Mouse (Mus musculus) lung, adult 2 months (tissue): Measurements from ENCODE around the gene Zfp536. TPM values are rescaled to one million over a fixed set of nuclear protein-coding genes. Genes with fewer than 3 reads are reported as not detected.
A peak's percentile ranks its signal among the peaks of the same experiment; 100 is the strongest.

Experiments
- DNase-seq: peaks from one replicate; pipeline ENCODE4 v3.0.0; 2022
- H3K4me1 ChIP-seq: fragments of 200-500 bp; 2 replicates; pipeline ENCODE4 v1.6.1; 2011; ENCODE audit warnings: low read length; ENCODE audit not compliant: control insufficient read depth, insufficient read depth
- H3K4me3 ChIP-seq: fragments of 200-500 bp; replicated peaks from 2 replicates; pipeline ENCODE3; 2011; ENCODE audit warnings: low read depth, mild to moderate bottlenecking, control low read depth, low read length; ENCODE audit errors: extremely low read depth
- CTCF ChIP-seq: fragments of 200-500 bp; IDR thresholded peaks from 2 replicates; pipeline ENCODE4 v1.5.1; 2011; ENCODE audit warnings: mild to moderate bottlenecking, low read length, control low read depth; ENCODE audit not compliant: insufficient read depth
- POLR2A ChIP-seq: fragments of 200-500 bp; IDR thresholded peaks from 2 replicates; pipeline ENCODE4 v1.6.1; 2011; ENCODE audit warnings: low read depth, mild to moderate bottlenecking, control low read depth, low read length, borderline replicate concordance; ENCODE audit errors: extremely low read depth
- WGBS: fragments of 180-500 bp; shearing (Covaris S2); methylation state at CpG from one replicate; pipeline ENCODE4 v1.1.7; 2018; 5-methylcytosine and 5-hydroxymethylcytosine counted together
- polyA plus RNA-seq: library from polyadenylated mRNA; depleted of rRNA; stranded (reverse); fragments of >200 nt; gene quantifications from 2 replicates; pipeline ENCODE4 v1.2.3, GENCODE M21; 2012

Gene Zfp536
- polyA plus RNA-seq, 1 experiment: 0.43 TPM

DNA sequence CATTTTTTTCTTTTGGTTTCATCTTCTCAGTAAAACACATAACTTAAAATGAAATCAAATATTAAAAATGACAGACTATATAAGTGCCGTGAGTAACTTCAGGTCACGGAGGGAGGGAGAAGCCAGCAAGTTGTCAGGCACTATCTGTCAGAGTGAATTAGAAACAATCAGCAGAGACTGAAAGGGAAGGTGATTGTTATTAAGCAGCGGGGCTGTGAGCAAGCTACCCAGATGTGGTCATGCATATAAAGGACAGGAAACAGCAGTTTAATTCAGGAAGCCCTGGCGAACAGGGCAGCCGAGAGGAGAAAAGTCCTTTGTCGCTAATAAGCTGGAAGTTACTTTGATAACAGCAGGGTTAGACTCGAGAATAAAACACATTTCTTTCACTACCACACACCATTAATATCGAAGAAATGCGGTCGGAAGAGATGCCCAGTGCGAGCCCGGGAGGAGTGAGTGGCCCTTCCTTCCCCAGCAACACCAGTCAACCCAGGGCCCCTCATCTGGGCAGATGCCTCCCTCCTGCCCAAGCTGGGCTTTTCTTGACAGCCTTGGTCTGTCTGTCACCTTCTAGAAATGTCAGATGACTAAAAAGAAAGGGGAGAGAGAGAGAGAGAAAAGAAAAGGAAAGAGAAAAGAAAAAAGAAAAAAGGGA is 133.6 kb downstream of the Zfp536 start:
- no peak overlapping the region for H3K4me3 ChIP-seq
- 28% methylated on average over 12 of the region's 12 CpGs for whole genome bisulfite sequencing
- DNase-seq: no peak
- no peaks in the 10 kb centered on the region for H3K4me1 ChIP-seq
- no peak for TF ChIP-seq CTCF
- no peak for TF ChIP-seq POLR2A

DNA sequence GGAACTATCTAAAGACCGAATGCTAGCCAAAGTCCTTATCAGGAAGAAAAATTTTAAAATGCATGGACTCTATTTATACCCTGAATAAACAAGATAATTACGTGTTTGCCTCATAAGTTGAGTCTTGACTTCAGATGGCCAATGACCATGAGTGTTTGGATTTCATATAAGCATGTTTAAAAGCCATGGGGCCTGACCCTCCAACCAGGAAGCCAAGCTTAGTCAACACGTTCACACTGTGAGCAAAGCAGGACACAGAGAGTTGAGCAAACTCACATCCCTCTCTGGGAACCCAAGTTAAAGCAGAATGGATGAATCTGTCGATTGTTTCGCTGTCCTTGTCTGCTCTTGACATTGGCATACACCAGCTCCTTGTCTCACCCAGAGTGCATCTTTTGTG is 138.6 kb downstream of the Zfp536 start:
- no peak for TF ChIP-seq CTCF
- no peak for DNase-seq

GRCm38 (mm10) chr7:37630410-37630809 is 143.0 kb downstream of the Zfp536 start:
- TF ChIP-seq POLR2A (no peak), CTCF (no peak)
- DNase-seq: no peak
- H3K4me3 ChIP-seq: no peak overlapping the region
- 86% methylated on average over 7 of the region's 7 CpGs for WGBS
- no peaks in the 10 kb centered on the region for H3K4me1 ChIP-seq

More for the DNA sequence above, 138.6 kb downstream of the Zfp536 start:
- no peaks in the 10 kb centered on the region for H3K4me1 ChIP-seq
- no peak overlapping the region for H3K4me3 ChIP-seq
- WGBS: 48% methylated on average over 5 of the region's 5 CpGs

GRCm38 (mm10) chr7:37627897-37628510 is 145.4 kb downstream of the Zfp536 start:
- Histone ChIP-seq H3K4me1 (no peaks in the 10 kb centered on the region; the same call in 1 of the 2 replicates), H3K4me3 (no peak overlapping the region)
- WGBS: 76% methylated on average over 6 of the region's 6 CpGs
- TF ChIP-seq POLR2A (no peak), CTCF (no peak)
- no peak for DNase-seq

DNA sequence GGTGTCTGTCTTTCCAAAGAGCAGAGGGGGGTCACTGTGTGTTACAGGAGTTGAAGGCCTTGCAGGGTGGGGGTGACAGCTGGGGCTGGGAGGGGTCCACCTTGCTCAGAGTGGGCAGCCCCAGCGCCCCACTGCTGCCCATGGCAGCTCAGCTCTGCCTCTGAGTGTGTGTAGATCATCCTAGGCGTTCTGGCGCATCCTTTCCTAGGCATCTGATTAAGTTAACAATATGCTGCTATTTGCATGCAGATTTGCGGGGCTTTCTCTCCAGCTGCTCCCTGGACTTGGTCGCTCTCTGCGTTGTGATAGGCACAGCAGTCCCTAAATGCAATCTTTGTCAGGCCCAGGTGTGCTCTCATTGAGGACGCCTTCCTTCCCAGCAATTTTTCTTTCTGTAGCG is 147.7 kb downstream of the Zfp536 start:
- no peak overlapping the region for H3K4me3 ChIP-seq
- no peaks in the 10 kb centered on the region; the same call in 1 of the 2 replicates for H3K4me1 ChIP-seq
- no peak for DNase-seq
- WGBS: 82% methylated on average over 8 of the region's 8 CpGs
- TF ChIP-seq POLR2A (no peak), CTCF (no peak)

DNA sequence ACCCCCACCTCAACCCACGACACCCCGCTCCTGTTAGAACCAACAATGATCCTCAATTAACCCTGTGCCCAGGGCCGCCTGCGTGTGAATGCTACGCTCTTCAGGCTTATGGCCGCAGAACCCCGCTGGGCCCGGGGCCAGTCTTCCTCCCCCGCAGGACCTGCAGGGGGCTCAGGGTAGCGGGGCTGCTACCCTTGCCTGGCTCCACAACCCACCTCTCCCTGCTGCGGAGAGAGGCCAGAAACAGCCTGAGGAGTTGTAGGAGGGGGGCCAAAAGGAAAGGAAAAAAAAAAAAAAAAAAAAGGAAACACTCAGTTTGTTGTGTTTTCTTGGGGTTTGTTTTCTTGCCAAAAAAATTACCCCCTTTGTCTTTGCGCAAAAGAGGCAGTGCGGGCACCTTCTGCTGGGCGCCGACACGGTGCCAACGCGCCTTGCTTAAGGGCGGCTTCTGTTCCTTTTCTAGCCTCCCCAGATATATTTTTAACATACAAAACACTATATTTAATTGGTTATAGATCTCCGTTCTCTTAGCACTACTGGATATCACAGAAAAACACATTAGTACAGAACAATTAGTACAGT is 148.6 kb downstream of the Zfp536 start:
- no peak for DNase-seq
- WGBS: 20% methylated on average over 20 of the region's 20 CpGs
- no peaks in the 10 kb centered on the region; the same call in 1 of the 2 replicates for H3K4me1 ChIP-seq
- no peak overlapping the region for H3K4me3 ChIP-seq
- TF ChIP-seq POLR2A: no peak
- no peak for TF ChIP-seq CTCF

DNA sequence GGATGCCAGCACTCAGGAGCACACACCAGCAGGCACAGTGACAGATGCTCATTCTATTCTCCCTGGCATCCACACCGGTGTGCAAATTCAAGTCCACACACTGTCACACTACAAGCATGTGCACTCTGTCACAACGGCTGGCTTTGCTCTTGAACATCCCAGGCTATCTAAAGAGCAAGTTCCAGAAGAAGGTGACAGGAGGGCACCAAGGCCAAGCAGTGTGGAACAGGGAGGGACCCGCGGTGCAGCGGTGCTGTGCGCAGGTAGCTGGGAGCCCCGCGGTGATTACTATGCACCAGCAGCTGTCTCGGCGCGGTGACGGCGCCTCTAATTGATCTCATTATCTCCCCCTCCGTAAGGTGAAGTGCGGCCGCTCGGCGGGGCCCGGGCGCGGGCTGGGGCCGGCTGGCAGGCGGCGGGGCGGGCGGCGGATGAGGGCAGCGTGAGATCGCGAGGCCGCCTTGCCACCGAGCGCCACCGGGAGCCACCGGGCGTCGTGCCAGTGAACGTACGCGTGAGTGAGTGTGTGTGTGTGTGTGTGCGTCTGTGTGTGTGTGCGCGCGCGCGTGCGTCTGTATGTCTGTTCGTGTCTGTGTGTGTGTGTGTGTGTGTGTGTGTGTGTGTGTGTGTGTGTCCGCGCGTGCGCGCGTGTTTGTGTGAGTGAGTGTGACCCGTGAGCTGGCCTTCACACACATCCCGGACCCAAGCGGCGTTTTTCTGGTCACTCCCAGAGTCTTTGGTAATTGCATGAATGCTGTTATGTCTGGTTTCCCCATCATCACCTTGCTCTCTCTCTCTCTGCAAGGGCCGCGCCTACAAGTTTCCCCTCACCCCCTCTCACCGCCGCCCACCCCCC is 149.3 kb downstream of the Zfp536 start:
- peak; percentile 12 for DNase-seq
- no peaks in the 10 kb centered on the region; the same call in 1 of the 2 replicates for H3K4me1 ChIP-seq
- peak overlapping the region; percentile 36 for H3K4me3 ChIP-seq
- 2% methylated on average over 57 of the region's 62 CpGs for WGBS
- no peak for TF ChIP-seq POLR2A
- TF ChIP-seq CTCF: no peak

DNA sequence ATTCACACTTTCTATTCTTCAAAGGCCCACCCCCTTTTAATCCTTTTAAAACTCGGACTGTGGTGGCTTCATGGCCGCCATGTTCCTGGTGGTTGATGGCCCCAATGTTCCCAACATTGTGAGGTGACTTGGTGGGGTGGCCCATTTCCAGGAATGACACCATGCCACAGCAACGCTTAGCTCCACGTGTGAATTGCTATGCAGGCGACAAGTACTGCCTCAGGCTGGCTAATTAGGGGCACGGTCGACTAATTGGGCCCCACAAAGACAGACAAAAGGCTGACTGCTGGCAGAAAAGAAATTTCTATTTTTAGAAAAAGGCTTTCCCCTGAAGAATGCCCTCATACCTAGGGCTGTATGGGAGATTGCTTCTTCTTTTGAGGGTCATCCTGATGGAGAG is 154.2 kb downstream of the Zfp536 start:
- no peak for DNase-seq
- Histone ChIP-seq H3K4me3 (no peak overlapping the region), H3K4me1 (no peaks in the 10 kb centered on the region; the same call in 1 of the 2 replicates)
- TF ChIP-seq POLR2A (no peak), CTCF (no peak)
- 79% methylated on average over 7 of the region's 7 CpGs for WGBS

DNA sequence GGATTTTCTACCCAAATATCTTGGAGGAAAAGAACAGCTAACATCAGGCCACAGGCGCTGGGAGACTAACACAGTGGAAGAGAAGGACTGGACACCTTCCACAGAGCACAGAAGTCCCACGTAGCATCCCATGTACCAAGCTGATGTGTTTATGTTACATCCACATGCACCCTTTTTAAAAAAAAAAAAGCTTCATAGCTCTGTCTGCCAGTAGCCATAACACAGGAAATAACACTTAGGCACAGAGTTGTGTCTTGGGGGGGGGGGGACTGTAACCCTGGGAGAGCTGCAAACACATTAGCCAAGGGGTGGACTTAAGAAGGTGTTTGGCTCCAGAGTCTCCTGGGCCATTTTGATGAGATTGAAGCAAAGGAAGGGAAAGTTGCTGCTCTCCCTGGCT is 155.6 kb downstream of the Zfp536 start:
- WGBS: 60% methylated on average over 2 of the region's 2 CpGs
- no peaks in the 10 kb centered on the region for H3K4me1 ChIP-seq
- no peak overlapping the region for H3K4me3 ChIP-seq
- TF ChIP-seq POLR2A: no peak
- no peak for DNase-seq

GRCm38 (mm10) chr7:37615932-37616331 is 157.5 kb downstream of the Zfp536 start:
- 88% methylated on average over 4 of the region's 4 CpGs for WGBS
- no peak overlapping the region for H3K4me3 ChIP-seq
- no peak for DNase-seq
- TF ChIP-seq POLR2A: no peak
- TF ChIP-seq CTCF: no peak
- H3K4me1 ChIP-seq: no peaks in the 10 kb centered on the region
